21 mouse cellular contexts compared by ENCODE assay signal in the genomic region with DNA sequence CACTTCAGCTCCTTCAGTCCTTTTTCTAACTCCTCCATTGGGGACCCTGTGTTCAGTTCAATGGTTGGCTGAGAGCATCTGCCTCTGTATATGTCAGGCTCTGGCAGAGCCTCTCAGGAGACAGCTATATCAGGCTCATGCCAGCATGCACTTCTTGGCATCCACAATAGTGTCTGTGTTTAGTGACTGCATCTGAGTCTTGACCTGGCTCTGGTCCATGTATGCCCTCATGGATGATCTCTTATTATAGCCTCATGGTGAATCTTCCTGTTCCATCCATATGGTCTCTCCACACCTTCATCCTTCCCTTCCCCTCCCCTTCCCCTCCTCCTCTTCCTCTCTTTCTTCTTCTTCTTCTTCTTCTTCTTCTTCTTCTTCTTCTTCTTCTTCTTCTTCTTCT. TPM values are rescaled to one million over a fixed set of nuclear protein-coding genes. Genes with fewer than 3 reads are reported as not detected.
A peak's percentile ranks its signal among the peaks of the same experiment; 100 is the strongest.
DNase-seq lines count a peak whose midpoint lies in the region; ATAC-seq and TF ChIP-seq lines count a peak whose summit lies in the region.
"Not testable (repeated sequence)": the region's sequence is repeated elsewhere in the genome, so short reads cannot be mapped to it uniquely, and the experiment has no call there.
"Had no signal": no experiment of that assay in that cellular context is flagged by ENCODE, and none has a peak within 500 bp of the region (broad histone marks: within the 10 kb centered on the region; RNA-seq: fewer than 3 reads in every experiment).

No protein-coding gene starts in this region.

- not testable (repeated sequence) for H3K4me3 ChIP-seq in cerebellum, adult 2 months (replicated peaks; ENCODE audit: insufficient read depth, low read depth, low read length); hindbrain, postnatal 0 days (ENCODE audit: low read length); midbrain, postnatal 0 days (ENCODE audit: low read depth, low read length)

- not testable (repeated sequence) for H3K27me3 ChIP-seq in cerebellum, adult 2 months (ENCODE audit: control insufficient read depth, insufficient read depth, low read length); hindbrain, postnatal 0 days (ENCODE audit: insufficient read depth, low read length); midbrain, postnatal 0 days (ENCODE audit: insufficient read depth, low read length)

- not testable (repeated sequence) for H3K4me1 ChIP-seq in cerebellum, adult 2 months (ENCODE audit: control insufficient read depth, insufficient read depth, low read length); hindbrain, postnatal 0 days (ENCODE audit: insufficient read depth, low read length); midbrain, postnatal 0 days (ENCODE audit: insufficient read depth, low read length)

- H3K9ac ChIP-seq in hindbrain, postnatal 0 days (replicated peaks; ENCODE audit: low read length); midbrain, postnatal 0 days (replicated peaks; ENCODE audit: low read length, poor library complexity, severe bottlenecking): not testable (repeated sequence)

- peak; percentile 15 for DNase-seq in brain, embryonic 14.5 days (ENCODE audit: low read depth)
- DNase-seq in cerebellum, adult 11-12 months, result peak; percentile 51
- peak; percentile 33 to 68 for DNase-seq in cerebellum, adult 2 months
- DNase-seq in cerebellum, adult 9-10 months, result peak; percentile 58
- DNase-seq in cerebellum, postnatal 10 days, result peak; percentile 71 to 79
- DNase-seq in cerebellum, postnatal 25 days, result peak; percentile 29 to 62
- peak; percentile 57 for DNase-seq in hindbrain, postnatal 0 days (ENCODE audit: low spot score)
- DNase-seq in midbrain, postnatal 0 days (ENCODE audit: low spot score), result peak; percentile 44

- H3K9me3 ChIP-seq in hindbrain, postnatal 0 days (ENCODE audit: low read length); midbrain, postnatal 0 days (ENCODE audit: low read length): not testable (repeated sequence)

- not testable (repeated sequence) for H3K27ac ChIP-seq in cerebellum, adult 2 months (ENCODE audit: insufficient read depth, low read length); hindbrain, postnatal 0 days; midbrain, postnatal 0 days (ENCODE audit: low read depth, low read length)

- not testable (repeated sequence) for H3K36me3 ChIP-seq in hindbrain, postnatal 0 days (ENCODE audit: insufficient read depth, low read length); midbrain, postnatal 0 days (ENCODE audit: insufficient read depth, low read length)

- ATAC-seq in hindbrain, postnatal 0 days, result peak; percentile 66; the same call in 1 of the 2 replicates
- ATAC-seq in midbrain, postnatal 0 days (ENCODE audit: low FRiP score), result not testable (repeated sequence)

- not testable (repeated sequence) for TF ChIP-seq POLR2A in brain, embryonic 14.5 days (IDR thresholded peaks at IDR 0.05; ENCODE audit: borderline replicate concordance, extremely low read depth, insufficient read depth, insufficient read length, poor library complexity, severe bottlenecking); cerebellum, adult 2 months (IDR thresholded peaks at IDR 0.05; ENCODE audit: borderline replicate concordance, insufficient read depth, low read length)

- not testable (repeated sequence) for H3K4me2 ChIP-seq in hindbrain, postnatal 0 days (ENCODE audit: low read depth, low read length); midbrain, postnatal 0 days (ENCODE audit: low read depth, low read length, poor library complexity, severe bottlenecking)

- not testable (repeated sequence) for TF ChIP-seq CTCF in brain, embryonic 14.5 days (IDR thresholded peaks at IDR 0.05; ENCODE audit: borderline replicate concordance, extremely low read depth, insufficient read depth, insufficient read length); cerebellum, adult 2 months (IDR thresholded peaks at IDR 0.05; ENCODE audit: borderline replicate concordance, insufficient read depth, low read depth, low read length); hindbrain, postnatal 0 days (IDR thresholded peaks at IDR 0.05; ENCODE audit: low read depth); midbrain, postnatal 0 days (IDR thresholded peaks at IDR 0.05)

RNA-seq across cellular contexts. Expression of gene Gzmb, which starts 49.7 kb away (rescaled TPM):
- polyA plus RNA-seq in brain, embryonic 14.5 days (2012; rRNA removed), result 0.04 TPM in 1 of 2 replicates, not detected in the other
- 0.14 TPM in 1 of 2 replicates, not detected in the other for polyA plus RNA-seq in cerebellum, adult 2 months (2012; rRNA removed)
- not detected in 2 replicates for total RNA-seq in hindbrain, postnatal 0 days (2014; rRNA removed)
- polyA plus RNA-seq in hindbrain, postnatal 0 days (2015; fragmentation: Nextera tagmentation; extraction: Ambion mirVana), result not detected in 2 replicates
- total RNA-seq in midbrain, postnatal 0 days (2014; rRNA removed), result not detected in 2 replicates
- polyA plus RNA-seq in midbrain, postnatal 0 days (2015; fragmentation: Nextera tagmentation; extraction: Ambion mirVana), result not detected in 2 replicates
- total RNA-seq: adrenal gland, postnatal 25 days; ES-E14; forebrain, postnatal 0 days; gastrocnemius, adult 18-20 months; gastrocnemius, adult 8-10 months had no signal
- polyA plus RNA-seq: C2C12; cortical plate, adult 2 months; embryonic facial prominence, embryonic 10.5 days; forebrain, embryonic 11.5 days; forebrain, embryonic 13.5 days; forebrain, embryonic 15.5 days; forebrain, postnatal 0 days had no signal

RNA-seq across cellular contexts. Expression of gene Atp12a, which starts 53.1 kb away (rescaled TPM):
- 0.14 and 0.18 TPM in 2 replicates for polyA plus RNA-seq in brain, embryonic 14.5 days (2012; rRNA removed)
- polyA plus RNA-seq in cerebellum, adult 2 months (2012; rRNA removed), result not detected in 2 replicates
- 0.18 and 0.68 TPM in 2 replicates for total RNA-seq in hindbrain, postnatal 0 days (2014; rRNA removed)
- 0.26 and 0.48 TPM in 2 replicates for polyA plus RNA-seq in hindbrain, postnatal 0 days (2015; fragmentation: Nextera tagmentation; extraction: Ambion mirVana)
- total RNA-seq in midbrain, postnatal 0 days (2014; rRNA removed), result 0.22 and 0.47 TPM in 2 replicates
- polyA plus RNA-seq in midbrain, postnatal 0 days (2015; fragmentation: Nextera tagmentation; extraction: Ambion mirVana), result 0.15 and 0.38 TPM in 2 replicates
- total RNA-seq: adrenal gland, postnatal 10 days; adrenal gland, postnatal 25 days; gastrocnemius, adult 18-20 months; gastrocnemius, adult 8-10 months; MEL had no signal
- polyA plus RNA-seq: embryonic facial prominence, embryonic 10.5 days had no signal

Comparison
In these comparisons a context has a peak if more than half of its experiments do, and no peak if none do; other contexts are left out.
1. DNase-seq: peak in every context shown above with its lines; median percentile 75 in cerebellum, postnatal 10 days; 58 in cerebellum, adult 9-10 months; 57 in hindbrain, postnatal 0 days; 51 in cerebellum, adult 11-12 months; 50 in cerebellum, adult 2 months; 46 in cerebellum, postnatal 25 days; 44 in midbrain, postnatal 0 days; 15 in brain, embryonic 14.5 days.